Mouse (Mus musculus) spleen, adult 12 weeks (tissue): Measurements from ENCODE around the gene Ptger4.

Source experiments
- DNase-seq: peaks from one replicate; pipeline ENCODE4 v3.0.0; 2022; ENCODE audit warnings: low spot score

Gene Ptger4

DNA sequence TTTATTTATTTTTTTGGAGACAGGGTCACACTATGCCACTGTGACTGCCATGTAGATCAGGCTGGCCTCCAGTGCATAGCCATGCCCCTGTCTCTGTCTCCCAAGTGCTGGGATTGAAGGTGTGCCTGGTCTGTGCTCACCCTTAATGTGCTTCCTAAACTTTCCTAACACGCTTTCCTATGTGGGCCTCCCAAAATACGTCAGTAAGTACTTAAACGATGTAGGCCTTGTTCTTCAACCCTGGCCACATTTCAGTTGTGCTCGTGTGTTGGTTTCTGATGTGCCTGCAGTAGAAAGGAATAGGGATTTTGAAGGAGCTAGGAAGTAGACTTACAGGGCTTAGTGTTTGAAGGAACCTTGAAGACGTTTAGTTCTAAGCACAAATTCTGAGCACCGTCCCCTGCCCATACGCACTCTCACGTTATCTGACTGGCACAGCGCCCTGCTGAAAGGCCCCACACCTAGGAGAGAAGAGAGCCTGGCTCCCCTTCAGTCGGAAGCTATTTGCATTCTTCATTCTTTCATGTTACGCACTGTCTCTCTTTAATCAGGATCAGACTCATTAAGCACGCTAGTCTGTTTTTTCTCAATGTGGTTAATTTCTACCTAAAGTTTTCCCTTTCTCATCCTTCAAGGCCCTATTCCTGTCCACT, 78.7 kb downstream of the Ptger4 start:
- DNase-seq, result no peak

DNA sequence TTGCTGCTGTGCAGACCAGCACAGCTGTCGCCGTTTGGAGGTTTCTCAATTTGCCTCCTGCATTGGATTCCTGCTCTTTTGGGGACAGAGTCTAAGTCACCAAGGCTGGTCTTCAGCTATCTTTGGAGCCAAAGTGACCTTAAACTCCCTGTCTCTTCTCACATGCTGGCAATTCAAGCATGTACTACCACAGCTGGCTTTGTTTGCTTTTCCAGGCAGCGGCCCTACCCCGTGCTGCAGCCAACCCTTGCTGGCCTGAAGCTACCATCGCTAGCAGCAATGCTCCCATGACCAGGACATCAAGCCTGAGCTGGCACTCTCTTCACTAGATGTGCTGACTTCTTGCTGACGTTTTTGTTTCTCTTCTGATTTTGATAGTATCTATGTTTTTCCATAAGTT, 85.2 kb downstream of the Ptger4 start:
- no peak for DNase-seq

DNA sequence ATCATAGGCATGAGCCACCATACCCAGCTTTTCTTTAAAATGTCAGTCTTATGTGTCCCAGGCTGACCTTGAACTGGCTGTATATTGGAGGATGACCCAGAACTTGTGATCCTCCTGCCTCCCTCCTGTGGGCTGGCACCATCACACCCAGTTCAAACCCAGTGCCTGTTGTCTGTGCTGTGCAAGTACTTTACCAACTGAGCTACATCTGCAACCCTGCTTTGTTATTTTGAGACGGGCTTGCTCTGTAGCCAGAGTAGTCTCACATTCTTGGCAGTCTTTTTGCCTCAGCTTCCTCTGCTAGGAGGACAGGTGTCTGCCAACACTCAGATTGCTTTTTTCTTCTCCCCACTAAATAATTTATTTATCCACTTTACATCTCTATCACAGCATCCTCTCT, 86.6 kb downstream of the Ptger4 start:
- DNase-seq, result no peak
